Mouse (Mus musculus): ENCODE data around the gene Gphb5. TPM values are rescaled to one million over a fixed set of nuclear protein-coding genes. Genes with fewer than 3 reads are reported as not detected.
"Not testable (repeated sequence)": the region's sequence is repeated elsewhere in the genome, so short reads cannot be mapped to it uniquely, and the experiment has no call there.

The Gphb5 gene
- total RNA-seq (2021), result not detected
- long read RNA-seq, experiment 1, result 0 reads
- long read RNA-seq, experiment 2, result 0 reads

DNA sequence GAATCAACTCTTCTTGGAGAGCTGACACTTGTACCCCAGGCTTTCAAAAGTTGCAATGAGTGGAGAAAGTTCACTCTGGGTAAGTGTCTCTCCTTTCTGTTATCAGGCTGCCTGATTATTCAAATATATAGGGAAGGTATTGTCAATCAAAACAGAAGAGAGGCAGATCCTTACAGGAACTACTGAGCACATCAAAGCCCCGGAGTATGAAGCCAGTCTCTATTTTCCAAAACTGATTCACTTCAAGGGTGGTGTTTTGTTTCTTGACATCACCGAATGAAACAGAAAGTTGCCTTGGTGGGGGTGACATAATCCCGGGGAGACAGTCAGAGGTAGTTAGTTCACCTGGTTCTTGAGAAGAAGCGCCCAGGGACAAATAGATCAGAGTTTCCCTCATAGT, at the start of gene Gphb5:
Gphb5 (minus strand) TSS at position 101 of the 400 bp plus-strand sequence.
- no peak for DNase-seq
- no peak within 1 kb of the TSS for H3K4me3 ChIP-seq
- intact Hi-C loops (cut with DNase I), result no loop called here
- TF ChIP-seq CTCF (IDR thresholded peaks at IDR 0.05), result no peak
- no peak within 1 kb of the TSS for H3K27ac ChIP-seq

DNA sequence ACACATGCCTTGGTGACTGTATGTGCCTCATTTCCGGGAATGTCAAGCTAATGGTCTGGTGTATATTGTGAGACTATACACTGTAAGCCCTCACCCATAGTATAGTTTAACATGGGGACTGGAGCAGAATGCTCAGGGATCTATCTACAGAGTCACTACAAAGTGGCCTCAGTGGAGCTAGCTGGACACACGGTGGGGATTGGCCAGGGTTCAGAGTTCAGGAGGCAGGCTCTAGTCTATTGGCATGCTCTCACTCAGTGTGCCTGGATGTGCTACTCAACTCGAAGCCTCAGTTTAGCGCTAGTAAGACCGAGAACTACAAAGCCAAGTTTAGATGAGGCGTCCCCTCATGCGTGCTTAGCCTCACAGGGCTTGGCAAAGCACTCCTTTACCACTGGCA, 49.6 kb upstream of the Gphb5 start:
- Histone ChIP-seq H3K4me3 (no peak overlapping the region), H3K27ac (no peak overlapping the region)
- TF ChIP-seq CTCF (IDR thresholded peaks at IDR 0.05), result no peak
- DNase-seq, result no peak
- intact Hi-C loops (cut with DNase I), result no loop called here

DNA sequence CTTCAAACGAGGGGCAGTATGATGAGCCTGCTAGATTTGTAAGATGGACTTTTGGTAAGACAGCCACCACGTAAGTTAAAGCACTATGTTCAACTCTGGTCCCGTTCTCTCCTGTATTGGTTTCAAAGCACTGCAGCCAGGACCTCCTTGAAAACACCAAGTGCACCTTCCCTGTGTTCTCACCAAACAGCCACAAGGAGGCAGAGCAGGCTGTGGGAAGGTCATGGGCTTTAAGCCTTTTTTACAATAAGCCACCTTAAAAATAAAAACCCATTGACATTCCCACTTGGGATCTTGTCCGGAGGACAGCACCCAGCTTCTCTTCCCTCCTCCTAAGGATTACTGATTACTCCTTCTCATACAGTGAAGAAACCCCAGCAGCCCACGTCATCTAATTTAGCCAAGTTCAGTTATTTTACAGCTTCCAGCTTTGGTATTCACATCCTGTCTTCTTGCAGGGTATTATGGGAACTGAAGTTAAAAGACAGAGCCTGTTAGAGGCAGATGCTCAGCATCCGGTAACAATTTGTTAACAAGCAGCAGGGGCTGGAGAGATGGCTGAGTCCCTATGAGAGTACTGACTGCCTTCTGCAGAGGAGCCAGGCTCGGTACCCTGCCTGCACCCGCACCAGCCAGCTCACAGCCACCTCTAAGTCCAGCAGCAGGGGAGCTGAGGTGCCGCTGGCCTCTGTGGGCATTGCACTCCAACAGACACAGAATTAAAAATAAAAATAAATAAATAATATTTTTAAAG, 47.6 kb upstream of the Gphb5 start:
- Histone ChIP-seq H3K27ac (no peak overlapping the region), H3K4me3 (no peak overlapping the region)
- peak; percentile 53 for DNase-seq
- TF ChIP-seq CTCF (IDR thresholded peaks at IDR 0.05), result peak; percentile 83
- intact Hi-C loops (cut with DNase I), result loop anchor here (2.0 to 5.0 kb wide), 3 partner anchors 133 to 308 kb away; partner anchors contain the start of gene Ppp2r5e

DNA sequence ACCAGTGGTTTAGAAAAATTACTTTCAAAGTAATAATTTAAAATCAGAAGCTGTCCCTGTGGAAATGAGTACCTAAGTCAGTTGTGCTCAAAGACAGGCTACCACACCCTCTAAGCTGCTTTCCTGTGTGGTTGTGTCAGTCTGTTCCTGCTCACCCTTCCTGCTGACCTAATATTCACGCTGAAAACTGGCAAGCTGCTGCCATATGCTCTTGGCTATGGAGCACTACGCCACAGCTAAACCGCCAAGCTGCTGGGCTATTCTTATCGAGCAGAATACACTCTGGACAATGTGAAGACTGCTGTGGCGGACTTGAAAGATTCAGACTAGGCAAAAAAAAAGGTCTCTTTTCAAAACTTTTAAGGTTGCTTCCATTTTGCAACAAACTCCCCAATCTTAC, 44.0 kb upstream of the Gphb5 start:
- H3K4me3 ChIP-seq, result no peak overlapping the region
- intact Hi-C loops (cut with DNase I), result loop anchor here (5.0 kb wide), 2 partner anchors 137 to 312 kb away; partner anchors contain the start of gene Ppp2r5e
- H3K27ac ChIP-seq, result no peak overlapping the region
- DNase-seq, result no peak
- no peak for TF ChIP-seq CTCF (IDR thresholded peaks at IDR 0.05)

DNA sequence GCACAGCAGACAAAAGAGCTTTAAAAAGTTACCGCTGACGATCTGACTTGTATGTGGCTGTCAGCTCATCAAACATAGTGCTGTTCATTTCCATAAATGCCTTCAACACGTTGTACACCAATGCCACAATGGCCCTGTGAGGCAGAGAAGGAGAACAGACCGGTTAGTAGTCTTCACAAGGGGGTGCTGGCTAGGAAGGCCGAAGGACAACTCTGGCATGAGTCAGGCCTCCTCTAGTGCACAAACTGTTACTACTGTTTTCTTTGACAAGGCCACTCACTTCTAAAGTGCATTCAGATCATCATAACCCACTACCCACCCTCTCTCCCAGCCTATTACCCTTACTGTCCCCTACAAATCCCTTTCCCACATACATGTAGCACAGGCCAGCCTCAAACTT, 43.1 kb upstream of the Gphb5 start:
- DNase-seq, result no peak
- TF ChIP-seq CTCF (IDR thresholded peaks at IDR 0.05), result no peak
- Histone ChIP-seq H3K27ac (no peak overlapping the region), H3K4me3 (no peak overlapping the region)
- intact Hi-C loops (cut with DNase I), result loop anchor here (5.0 kb wide), 2 partner anchors 138 to 313 kb away; partner anchors contain the start of gene Ppp2r5e

DNA sequence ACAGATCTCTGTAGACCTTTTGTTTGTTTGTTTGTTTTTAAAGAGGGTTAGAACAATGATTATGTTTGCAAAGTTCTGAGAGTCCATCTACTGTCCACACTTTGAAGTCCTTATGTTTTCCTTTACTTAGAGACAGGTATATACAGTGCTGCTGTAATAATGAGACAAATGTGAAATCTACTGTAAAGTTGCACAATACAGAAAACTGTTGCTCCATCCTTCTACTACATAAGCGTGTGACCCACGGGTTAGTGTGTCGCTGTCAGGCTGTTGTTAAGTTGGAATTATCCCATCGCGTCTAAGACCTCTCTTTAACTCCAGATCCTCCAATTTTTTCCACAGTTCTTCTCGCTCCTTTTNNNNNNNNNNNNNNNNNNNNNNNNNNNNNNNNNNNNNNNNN, 36.9 kb upstream of the Gphb5 start:
- H3K4me3 ChIP-seq, result no peak overlapping the region

DNA sequence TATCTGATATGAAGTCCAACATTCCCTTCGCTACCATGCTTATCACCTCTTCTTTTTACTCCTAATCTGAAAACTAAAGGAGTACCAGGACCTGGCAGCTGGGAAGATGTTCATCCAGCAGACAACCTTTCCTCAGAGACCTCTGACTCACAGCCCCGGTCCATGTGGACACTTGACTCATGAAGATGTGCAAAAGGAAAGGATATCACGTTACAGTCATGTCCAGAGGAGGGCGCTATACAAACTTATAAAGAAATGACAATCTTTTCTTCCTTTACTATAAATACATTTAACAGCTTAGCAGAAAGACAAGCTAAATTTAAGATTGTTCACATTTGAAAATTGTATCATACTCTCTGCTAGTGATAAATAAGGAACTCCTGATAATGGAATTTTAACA, 36.4 kb upstream of the Gphb5 start:
- intact Hi-C loops (cut with DNase I), result no loop called here
- TF ChIP-seq CTCF (IDR thresholded peaks at IDR 0.05), result peak; percentile 47
- Histone ChIP-seq H3K4me3 (no peak overlapping the region), H3K27ac (no peak overlapping the region)
- DNase-seq, result no peak

More for the DNA sequence above, 36.9 kb upstream of the Gphb5 start:
- no peak for TF ChIP-seq CTCF (IDR thresholded peaks at IDR 0.05)
- no peak overlapping the region for H3K27ac ChIP-seq
- intact Hi-C loops (cut with DNase I), result no loop called here
- DNase-seq, result no peak

DNA sequence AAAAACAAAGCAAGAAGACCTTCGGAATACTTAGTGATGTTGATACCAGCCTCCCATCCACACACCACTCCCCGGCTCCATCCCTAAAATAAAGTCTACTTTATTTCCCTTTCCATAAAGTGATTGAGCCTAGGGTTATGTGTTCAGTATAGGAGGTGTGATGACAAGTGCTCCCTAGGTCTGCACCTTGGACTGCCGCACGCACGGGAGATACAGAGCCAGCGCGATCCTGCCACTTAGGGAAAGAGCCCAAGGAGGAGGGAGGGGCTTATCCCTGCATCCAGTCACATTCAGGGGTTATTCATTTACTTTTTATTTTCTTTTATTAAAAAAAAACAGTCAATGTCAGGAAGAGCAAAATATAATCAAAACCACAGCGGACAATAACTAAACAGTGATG, 34.0 kb upstream of the Gphb5 start:
- Histone ChIP-seq H3K4me3 (no peak overlapping the region), H3K27ac (no peak overlapping the region)
- intact Hi-C loops (cut with DNase I), result no loop called here
- no peak for DNase-seq
- TF ChIP-seq CTCF (IDR thresholded peaks at IDR 0.05), result no peak

DNA sequence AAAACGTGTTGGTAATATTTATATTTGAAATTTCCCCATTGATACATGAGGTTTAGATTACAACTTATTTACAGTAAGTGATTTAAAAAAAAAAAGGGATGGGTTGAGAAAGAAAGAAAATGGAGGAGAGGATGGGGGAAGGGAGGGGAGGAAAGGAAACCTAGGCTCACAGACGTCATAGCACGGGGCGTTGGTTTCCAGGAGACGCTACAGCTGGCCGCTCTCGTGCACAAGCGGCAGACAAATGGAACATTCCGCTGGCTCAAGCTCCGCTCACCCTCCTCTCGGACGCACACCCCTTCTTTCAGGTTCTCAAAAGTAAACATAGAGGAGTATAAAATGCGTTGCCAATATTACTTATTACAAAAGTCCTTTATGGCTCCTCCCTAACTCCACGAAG, 33.4 kb upstream of the Gphb5 start:
- Histone ChIP-seq H3K27ac (no peak overlapping the region), H3K4me3 (no peak overlapping the region)
- intact Hi-C loops (cut with DNase I), result no loop called here
- no peak for TF ChIP-seq CTCF (IDR thresholded peaks at IDR 0.05)
- DNase-seq, result no peak

DNA sequence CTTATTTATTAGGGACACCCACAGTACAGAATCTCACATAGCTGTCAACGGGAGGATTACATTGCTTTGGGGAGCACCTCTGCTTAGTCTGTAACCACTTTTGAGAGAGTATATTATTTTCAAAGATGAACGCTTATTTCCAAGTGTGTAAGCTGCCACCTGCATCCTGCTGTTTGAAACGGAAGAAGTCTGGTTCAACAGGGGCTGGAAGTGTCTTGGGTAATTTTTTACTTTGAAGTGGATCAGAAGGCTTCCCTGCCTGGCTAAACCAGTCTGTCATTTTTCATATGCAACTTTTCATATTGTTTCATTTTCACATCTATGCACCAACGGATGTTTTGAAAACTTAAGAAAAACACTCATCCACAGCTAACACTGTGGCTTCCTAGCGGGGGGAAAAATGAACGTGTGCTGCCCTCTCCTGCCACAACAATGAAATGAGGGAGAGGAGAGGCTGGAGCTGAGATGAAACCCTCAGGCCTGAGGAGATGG, 32.9 kb upstream of the Gphb5 start:
- intact Hi-C loops (cut with DNase I), result no loop called here
- Histone ChIP-seq H3K27ac (no peak overlapping the region), H3K4me3 (no peak overlapping the region)
- DNase-seq, result peak; percentile 39
- TF ChIP-seq CTCF (IDR thresholded peaks at IDR 0.05), result peak; percentile 48

DNA sequence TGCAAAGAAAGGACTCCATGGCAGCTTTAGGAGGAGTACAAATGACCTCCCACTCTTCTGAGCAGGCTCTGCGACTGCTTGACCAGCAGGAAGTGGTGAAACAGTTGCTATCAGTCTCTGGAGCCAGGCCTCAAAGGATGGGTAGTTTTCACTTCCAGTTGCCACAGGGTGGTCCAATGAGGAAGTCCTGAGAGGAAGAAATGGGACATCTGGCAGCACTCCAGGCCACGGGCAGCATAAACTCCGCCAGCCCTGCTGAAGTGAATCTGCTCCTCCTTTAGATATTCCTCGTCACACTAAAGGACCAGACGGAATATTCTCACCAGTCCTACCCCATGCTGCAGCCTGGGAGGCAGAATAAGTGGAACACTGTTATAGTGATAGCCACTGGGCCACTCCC, 32.3 kb upstream of the Gphb5 start:
- TF ChIP-seq CTCF (IDR thresholded peaks at IDR 0.05), result no peak
- Histone ChIP-seq H3K4me3 (no peak overlapping the region), H3K27ac (no peak overlapping the region)
- intact Hi-C loops (cut with DNase I), result no loop called here
- peak; percentile 64 for DNase-seq

DNA sequence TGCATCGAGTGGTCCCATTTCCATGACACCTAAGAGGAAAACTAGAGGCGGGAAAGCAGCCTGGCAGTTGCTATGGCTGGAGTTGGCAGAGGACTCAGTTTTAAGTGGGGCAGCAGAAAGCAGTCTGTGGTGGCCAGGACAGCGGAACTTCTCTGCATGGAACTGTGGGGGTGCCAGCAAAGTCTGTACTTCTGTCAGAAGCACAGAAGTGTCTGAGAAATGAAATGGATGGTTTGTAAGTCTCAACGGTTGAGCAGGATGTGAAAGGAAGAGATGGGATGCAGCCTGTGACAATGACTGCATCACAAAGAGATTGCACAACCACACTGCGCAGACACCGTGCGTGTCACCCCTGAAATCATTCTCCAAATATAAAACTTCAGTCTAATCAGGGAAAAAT, 29.7 kb upstream of the Gphb5 start:
- intact Hi-C loops (cut with DNase I), result no loop called here
- H3K27ac ChIP-seq, result no peak overlapping the region
- no peak overlapping the region for H3K4me3 ChIP-seq
- no peak for TF ChIP-seq CTCF (IDR thresholded peaks at IDR 0.05)
- no peak for DNase-seq

DNA sequence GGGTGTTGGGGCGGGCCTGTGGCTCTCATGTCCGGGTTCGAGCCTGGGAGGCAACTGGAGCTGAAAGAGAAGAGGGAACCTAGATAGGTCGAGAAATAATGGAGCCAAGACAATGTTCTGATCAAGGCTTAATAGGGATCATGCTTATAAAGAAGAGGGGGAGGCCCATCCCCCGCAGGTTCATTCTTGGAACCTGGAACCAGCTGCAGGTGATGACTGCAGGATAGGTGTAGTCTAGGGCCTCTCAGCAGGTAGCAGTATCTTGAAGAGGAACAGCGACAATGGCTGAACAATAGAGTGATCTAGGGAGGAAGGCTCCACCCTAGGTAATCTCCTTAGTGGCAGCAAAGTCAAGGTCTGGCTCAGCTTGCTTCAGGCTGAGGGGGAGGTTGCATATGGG, 15.8 kb upstream of the Gphb5 start:
- DNase-seq; intact Hi-C loops (cut with DNase I): not testable (repeated sequence)

More for the DNA sequence above, 15.8 kb upstream of the Gphb5 start:
- H3K4me3 ChIP-seq, H3K27ac ChIP-seq: not testable (repeated sequence)
